Mouse (Mus musculus): Measurements from ENCODE around the gene Mark1.

Gene Mark1
- long read RNA-seq, experiment 1, result 0 reads
- long read RNA-seq, experiment 2, partial matches to known transcripts, result 2 of 2 reads
- long read RNA-seq, experiment 2, other reads (novel, unspliced or antisense), result 0 of 2 reads

GRCm38 (mm10) chr1:184999071-184999750 lies at the start of gene Mark1:
Gene Mark1 (minus strand): TSS chr1:184999570.
- intact Hi-C loops (cut with DNase I), result no loop called here

- intact Hi-C loops (cut with DNase I), result no loop called here
Observed at GRCm38 (mm10) chr1:185047516-185048247, 48.3 kb upstream of the Mark1 start.

GRCm38 (mm10) chr1:185046513-185046912 lies 47.1 kb upstream of the Mark1 start:
- intact Hi-C loops (cut with DNase I), result no loop called here

GRCm38 (mm10) chr1:185038183-185038686 lies 38.9 kb upstream of the Mark1 start:
- intact Hi-C loops (cut with DNase I), result no loop called here

DNA sequence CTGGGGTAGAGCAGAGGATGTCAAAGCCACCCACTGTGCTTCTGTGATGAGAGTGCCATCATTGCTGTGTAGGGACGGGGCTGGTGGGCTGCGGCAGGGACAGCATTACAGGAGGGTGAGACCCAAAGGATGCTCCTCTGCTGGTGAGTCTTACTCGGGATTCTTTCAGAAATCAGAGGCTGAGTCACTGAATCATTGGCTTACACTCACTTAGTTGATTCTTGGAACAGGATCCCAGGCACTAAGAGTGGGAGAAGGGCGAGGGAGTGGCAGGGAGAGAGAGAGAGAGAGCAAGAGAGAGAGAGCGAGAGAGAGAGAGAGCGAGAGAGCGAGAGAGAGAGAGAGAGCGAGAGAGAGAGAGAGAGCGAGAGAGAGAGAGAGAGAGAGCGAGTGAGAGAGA lies 31.2 kb upstream of the Mark1 start:
- intact Hi-C loops (cut with DNase I), result no loop called here

- intact Hi-C loops (cut with DNase I), result no loop called here
Observed at GRCm38 (mm10) chr1:185020429-185021168, 21.2 kb upstream of the Mark1 start.

DNA sequence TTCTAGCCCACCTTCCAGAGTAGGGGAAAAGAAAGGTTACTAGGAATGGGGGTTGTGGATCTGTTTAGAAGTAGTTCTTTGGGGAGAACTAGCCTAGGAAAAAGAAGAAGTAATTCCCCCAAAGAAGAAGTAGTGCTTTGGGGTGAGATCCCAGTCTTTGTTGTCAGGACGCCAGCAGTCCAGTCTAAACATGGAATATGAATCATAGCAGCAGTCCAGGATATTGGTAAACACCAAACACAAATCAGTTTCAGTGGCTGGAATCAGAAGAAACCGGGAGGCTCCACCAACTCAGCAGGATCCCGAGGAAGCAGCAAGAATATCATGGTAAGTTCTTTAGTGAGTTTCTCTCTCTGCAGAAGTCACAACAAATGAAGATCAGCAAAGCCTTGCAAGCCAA lies 13.2 kb upstream of the Mark1 start:
- intact Hi-C loops (cut with DNase I), result no loop called here

DNA sequence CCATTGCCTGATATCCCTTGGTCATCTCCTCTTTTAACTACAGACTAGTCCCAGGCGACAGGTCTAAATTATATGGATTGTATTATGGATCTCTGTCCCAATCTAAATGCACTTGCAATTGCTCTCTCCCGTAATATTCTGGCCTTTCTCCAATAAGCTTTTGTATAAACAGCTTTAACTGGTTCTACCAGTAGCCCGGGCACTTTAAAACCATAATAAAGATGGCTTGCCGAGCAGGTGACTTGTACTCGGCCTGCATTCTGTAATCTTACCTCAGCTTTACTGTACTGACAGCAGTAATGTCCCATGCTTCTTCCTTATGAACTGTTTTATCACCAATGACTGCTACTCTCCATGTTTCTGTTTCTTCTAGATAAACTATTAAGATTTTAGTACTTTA lies 7.7 kb upstream of the Mark1 start:
- intact Hi-C loops (cut with DNase I), result no loop called here

GRCm38 (mm10) chr1:184999780-185000599 lies 620 bp upstream of the Mark1 start:
- intact Hi-C loops (cut with DNase I), result no loop called here

DNA sequence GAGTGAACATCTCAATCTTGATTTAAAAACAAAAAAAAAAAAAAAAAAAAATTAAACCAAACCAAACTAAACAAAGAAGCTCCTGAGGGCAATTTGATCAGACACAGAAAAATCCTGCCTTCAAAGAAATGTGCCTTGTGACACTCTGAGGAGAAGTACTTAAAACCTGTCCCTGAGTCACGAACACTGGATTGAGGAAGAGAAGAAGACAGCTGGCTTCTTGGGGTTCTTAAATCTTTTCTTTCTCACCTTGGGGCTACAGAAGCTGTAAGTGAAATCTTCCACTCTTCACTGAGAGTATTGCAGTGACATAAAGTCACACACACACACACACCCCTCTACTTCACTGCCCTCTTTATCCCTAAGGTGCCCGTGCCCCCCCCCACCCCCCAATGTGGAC lies 739 bp downstream of the Mark1 start:
- intact Hi-C loops (cut with DNase I), result no loop called here

DNA sequence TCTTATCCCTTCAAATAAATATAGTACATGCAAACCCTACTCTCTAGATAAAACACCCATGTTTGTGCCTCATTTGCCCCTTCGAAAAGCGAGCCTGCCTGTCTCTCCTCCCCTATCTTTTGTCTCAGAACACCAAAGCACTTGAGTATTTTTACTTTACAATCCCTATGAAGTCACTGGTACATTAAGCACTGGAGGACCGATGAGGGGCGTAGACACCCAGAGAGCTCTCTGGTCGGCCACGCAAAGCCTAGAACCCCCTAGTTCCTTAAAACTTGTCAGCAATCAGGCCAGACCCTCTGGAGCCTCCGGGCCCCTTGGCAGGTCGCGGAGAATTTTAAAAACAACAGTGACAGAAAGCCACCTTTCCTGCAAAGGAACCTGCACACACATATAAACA lies 1.2 kb downstream of the Mark1 start:
- intact Hi-C loops (cut with DNase I), result no loop called here

DNA sequence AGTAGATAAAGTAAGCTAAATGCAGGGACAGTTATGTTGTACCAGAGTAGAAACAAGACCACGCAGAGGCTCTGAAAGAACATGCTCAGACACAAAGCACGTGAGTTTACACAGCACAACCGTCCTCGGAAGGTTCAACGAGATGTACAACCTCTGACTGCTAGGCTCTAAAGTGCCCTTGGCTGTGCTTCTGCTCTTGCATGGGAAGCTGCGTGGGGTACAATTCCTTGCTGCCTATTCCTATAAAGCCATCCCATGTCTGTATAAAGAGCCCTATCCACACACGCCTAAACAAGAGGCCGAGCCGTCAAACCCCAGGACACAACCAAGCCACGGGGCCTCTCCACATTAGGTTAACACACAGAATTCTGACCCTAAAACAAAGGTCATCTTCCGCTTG lies 1.9 kb downstream of the Mark1 start:
- intact Hi-C loops (cut with DNase I), result no loop called here

DNA sequence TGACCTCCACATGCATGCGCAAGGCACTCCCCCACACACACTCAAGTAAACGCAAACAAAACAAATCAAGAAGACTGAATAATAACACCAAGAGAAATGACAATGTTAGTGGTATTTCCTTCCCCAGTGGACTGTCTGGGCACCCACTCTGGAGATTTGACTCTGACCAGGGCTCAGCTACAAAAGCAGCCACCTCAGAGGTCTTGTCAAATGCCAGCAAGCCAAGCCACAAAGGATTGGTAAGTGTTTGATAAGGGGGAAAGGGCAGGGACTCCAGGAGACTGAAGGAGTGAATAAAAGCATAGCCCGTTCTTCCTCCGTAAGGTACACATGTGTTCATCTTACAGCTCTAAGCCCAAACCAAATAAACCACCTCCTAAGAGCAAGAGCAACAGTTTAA lies 4.0 kb downstream of the Mark1 start:
- intact Hi-C loops (cut with DNase I), result no loop called here

DNA sequence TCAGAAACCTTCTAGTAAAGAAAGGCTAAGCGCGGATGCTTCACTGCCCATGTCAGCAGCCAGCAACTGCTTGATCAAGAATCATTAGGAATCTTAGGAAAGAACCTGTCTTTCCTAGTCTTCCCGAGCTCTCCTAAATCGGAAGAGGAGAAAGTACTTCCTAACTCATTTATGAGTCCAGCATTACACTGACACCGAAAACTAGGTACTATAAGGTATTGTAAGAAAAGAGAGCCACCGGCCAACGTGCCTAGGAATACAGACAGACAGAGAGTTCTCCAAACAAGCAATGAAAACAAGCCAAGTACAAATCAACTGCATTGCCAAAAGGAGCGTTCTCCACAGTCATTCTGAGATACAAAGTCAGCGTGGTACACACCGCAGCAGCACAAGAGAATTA lies 8.2 kb downstream of the Mark1 start:
- intact Hi-C loops (cut with DNase I), result no loop called here

GRCm38 (mm10) chr1:184986748-184987147 lies 12.6 kb downstream of the Mark1 start:
- intact Hi-C loops (cut with DNase I), result no loop called here

- intact Hi-C loops (cut with DNase I), result no loop called here
Observed at GRCm38 (mm10) chr1:184984723-184985122, 14.6 kb downstream of the Mark1 start.

GRCm38 (mm10) chr1:184983751-184984150 lies 15.6 kb downstream of the Mark1 start:
- intact Hi-C loops (cut with DNase I), result no loop called here

- intact Hi-C loops (cut with DNase I), result no loop called here
Observed at GRCm38 (mm10) chr1:184972214-184972776, 27.1 kb downstream of the Mark1 start.

DNA sequence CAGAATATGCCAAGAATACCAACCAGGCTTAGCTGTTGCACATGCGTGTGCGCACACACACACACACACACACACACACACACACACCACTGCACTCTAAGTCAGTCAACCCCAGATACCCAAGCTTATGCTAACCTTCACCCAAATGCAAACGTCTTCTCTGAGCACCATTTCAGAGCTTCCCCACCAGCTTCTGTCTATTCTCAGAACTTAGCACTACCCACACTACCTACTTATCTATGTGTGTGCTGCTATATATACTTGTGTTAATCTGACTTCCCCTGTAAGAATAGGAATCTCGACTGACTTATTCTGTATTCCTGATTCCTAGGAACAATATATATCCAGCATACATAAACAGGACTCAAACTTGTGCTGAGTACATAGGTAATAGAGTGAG lies 30.0 kb downstream of the Mark1 start:
- intact Hi-C loops (cut with DNase I), result no loop called here

DNA sequence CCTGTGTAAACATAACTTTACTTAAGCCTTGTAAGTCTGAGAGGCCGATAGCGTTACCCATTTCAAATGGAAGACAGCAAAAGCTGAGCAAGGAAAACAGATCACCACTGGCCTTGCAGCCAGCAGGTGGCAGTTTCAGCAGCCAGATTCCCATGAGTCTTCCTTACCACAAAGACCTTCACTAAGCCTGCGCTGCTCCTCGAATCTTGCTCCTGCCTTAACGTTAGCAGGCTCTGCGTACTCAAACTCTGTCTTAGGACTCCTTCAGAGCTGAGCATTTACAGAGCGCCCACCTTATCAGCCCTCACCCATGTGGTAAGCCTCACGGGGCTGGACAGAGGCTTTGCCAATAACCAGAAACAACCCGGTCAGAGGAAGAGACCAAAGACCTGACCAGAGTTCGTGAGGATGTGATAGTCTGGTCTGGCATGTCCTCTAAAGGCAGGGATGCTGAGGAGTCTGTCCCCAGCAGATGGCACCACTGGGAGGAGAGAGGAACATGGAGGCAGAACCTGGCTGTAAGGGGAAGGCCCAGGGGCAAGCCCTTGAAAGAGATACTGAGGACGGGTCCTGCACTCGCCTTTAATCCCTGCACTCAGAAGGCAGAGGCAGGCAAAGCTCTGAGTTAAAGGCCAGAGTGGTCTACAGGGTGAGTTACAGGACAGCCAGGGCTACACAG lies 33.5 kb downstream of the Mark1 start:
- intact Hi-C loops (cut with DNase I), result loop anchor here (2.0 kb wide), 1 partner anchor 221 kb away; no protein-coding TSS in a partner anchor
